Mouse (Mus musculus) testis, postnatal 10 days (tissue): Measurements from ENCODE around the gene Kdelc2.
A peak's percentile ranks its signal among the peaks of the same experiment; 100 is the strongest.

Experiments
- DNase-seq: peaks from one replicate; pipeline ENCODE4 v3.0.0; 2021; ENCODE audit warnings: low spot score

Gene Kdelc2

GRCm38 (mm10) chr9:53387431-53387830 is 3.6 kb downstream of the Kdelc2 start:
- DNase-seq, result no peak

DNA sequence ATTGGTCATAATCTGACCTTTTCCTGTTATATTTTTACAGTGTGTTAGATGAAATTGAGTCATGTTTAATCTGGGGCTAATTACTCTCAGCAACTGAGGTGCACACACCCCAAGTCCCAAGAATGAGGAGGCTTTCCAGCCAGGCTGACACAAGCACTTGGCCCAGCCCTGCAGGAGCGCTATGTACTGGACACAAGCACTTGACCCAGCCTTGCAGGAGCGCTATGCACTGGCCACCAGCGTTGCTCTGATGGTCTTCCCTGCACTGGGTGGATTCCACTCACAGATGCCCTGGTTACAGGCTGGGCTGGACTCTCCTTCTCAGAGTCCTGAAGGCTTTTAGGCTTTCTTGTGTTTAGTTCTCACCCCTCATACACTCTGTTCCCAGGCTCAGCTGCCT is 5.3 kb downstream of the Kdelc2 start:
- DNase-seq, result no peak

DNA sequence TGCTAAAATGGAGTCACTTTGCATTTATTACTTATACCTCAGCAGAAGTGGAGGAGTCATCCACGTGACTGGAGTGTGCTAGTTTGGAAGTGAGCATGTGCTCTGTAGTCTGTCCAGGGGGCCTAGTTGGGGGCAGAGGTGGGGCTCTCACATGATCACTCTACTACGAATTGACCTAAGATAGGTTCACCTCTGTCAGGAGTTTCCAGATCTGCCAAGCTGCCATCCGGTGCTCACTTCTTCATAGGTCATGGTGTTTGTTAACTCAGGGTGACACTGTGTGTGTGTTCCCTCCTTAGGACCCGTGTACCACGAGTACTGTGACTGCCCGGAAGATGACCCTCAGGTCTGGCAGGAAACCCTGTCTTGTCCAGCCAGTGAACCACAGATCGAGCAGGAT is 6.3 kb downstream of the Kdelc2 start:
- DNase-seq, result no peak

GRCm38 (mm10) chr9:53397685-53398387 is 14.0 kb downstream of the Kdelc2 start:
- DNase-seq, result no peak

GRCm38 (mm10) chr9:53398388-53398700 is 14.5 kb downstream of the Kdelc2 start:
- DNase-seq, result peak; percentile 81

GRCm38 (mm10) chr9:53399537-53399936 is 15.7 kb downstream of the Kdelc2 start:
- no peak for DNase-seq

GRCm38 (mm10) chr9:53400696-53401095 is 16.9 kb downstream of the Kdelc2 start:
- DNase-seq, result no peak

DNA sequence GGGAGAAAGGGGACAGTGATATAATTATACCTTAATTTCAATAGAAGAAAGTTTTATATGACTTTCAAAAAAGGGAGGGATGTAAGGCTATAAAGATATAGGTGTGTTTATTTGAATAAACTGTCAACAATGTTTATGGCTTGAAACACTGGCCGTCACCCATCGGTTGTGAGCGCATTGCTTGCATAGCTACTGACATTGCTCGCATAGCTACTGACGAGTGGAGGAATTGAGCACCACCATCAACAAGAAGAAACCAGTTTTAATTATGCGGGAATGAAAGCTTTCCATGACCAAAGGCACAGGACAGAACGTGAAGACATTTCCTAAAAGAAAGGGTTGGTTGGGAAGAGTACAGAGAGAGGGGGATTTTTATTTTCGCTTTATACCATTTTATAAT is 17.3 kb downstream of the Kdelc2 start:
- no peak for DNase-seq

DNA sequence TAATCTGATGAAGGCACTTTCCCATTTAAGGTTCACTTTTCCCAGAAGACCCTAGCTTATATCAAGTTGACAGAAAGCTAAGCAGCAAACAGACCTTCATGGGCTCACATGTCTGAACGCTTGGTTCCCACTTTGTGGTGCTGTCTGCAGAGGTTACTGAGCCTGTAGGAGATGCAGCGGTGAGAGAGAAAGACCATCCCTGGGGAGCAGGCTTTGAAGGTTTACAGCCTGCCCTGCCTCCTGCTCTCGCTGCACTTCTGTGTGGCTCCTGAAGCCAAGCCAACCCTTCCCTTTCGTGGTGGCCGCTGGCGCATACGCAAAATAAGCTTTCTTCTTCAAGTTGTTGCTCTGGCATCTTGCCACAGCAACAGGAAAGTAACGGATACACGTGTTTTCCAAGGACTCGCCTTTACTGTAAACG is 18.5 kb downstream of the Kdelc2 start, which contains the start of gene 4930550C14Rik:
Gene 4930550C14Rik, plus strand, starts transcription at position 35 of the 421 bp plus-strand sequence.
- DNase-seq, result peak; percentile 72

DNA sequence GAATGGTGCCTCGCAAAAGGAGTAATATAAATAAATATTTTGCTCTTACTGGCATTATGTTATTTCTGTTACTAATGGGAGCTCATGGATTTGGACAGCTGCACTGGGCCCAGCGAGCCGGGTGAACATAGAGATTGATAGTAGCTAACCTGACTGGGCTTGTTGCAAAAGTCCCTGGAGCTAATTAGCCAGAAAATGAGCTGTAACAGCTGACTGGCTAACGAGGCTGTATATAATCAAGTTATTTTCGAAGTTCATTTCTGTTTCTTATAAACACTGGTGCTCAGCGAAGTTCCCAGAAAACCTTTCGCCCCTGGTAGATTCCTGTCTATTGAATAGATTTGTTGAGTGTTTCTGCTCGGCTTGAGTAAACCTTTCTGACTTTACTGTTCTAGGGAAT is 19.2 kb downstream of the Kdelc2 start:
- no peak for DNase-seq

DNA sequence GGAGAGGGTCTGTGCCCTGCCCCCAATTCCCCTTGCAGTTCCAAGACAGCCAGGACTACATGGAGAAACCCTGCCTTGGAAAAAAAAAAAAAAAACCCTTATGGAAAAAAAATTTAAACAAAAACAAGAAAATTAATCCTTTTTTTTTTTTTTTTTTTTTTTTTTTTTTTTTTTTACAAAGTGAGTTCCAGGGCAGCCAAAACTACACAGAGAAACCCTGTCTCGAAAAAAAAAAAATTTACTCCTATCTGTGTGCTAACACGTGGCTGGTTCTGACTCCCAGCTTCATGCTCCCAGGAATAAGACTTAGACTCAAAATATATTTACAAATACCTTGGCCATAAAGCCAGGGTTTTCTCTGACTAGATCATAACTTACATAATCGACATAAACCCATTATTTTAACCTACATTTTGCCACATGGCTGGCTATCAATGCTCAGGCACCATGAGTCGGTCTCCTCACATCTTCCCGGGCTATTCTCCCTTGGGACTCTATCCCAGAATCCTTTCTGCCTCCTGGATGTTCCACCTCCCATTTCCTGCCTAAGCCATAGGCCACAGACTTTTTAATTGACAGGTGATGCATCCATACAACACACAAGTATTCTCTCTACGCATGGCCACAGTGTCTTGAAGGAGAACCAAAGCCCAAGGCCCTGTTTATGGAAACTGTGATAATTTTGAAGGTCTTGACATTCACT is 20.4 kb downstream of the Kdelc2 start:
- no peak for DNase-seq

DNA sequence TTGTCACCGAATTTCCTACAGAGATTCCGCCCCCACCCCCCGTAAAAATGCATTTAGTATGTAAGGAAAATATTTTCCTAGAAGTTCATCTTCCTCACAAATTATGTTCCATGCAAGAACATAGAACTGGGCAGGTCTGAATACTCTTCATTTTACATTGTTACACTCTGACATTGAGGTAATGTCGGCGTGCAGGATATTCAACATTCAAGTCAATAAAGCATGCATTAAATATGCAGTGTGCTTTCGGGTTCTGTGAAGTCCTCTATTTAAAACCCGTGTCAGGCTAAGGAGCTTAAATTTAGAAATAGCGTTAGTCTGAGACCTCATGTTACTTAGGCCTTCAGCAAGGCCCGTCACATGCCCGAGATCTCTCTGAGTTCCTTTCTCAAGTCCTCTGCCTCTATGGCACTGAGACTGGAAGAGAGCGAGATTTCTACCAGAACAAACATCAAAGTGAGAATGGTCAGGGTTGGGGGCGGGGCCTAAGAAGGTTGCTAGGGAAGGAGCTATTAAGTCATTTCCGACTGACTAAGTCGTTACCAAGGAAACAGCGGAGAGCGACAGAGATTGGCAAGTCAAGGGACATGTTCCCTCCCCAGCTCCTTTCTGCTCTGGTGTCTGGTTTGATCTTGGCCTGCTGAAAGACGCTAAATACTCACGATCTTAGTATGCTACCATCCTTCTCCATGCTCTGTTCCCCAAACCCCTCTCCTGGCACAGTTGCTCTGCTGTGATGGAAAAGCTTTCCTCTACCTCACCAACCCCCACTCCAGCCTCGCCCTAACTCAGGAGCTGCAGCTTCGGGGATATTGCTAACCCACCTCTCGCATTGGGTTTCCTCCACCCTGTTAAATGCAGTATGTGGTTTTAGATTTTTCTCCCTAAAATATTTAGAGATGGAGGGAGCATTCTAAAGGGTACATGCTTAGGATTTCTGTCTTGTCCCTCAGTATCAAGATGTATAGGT is 21.2 kb downstream of the Kdelc2 start:
- DNase-seq, result peak; percentile 87

DNA sequence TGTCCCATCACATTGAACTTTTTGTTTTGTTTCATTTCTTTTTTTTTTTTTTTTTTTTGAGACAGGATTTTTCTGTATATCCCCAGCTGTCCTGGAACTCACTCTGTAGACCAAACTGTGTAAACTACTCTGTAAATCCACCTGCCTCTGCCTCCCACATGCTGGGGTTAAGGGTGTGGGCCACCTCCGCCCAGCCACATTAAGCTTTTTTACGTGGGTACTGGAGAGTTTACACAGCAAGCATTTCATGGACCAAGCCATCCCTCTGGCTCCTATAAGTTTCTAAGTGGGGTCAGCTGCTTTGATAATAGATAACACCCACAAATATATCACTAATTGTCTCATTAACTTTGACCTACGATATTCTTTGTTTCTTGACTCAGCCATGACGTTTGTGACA is 24.7 kb downstream of the Kdelc2 start:
- no peak for DNase-seq

GRCm38 (mm10) chr9:53408953-53409361 is 25.1 kb downstream of the Kdelc2 start:
- no peak for DNase-seq

GRCm38 (mm10) chr9:53409427-53409826 is 25.6 kb downstream of the Kdelc2 start:
- DNase-seq, result no peak

GRCm38 (mm10) chr9:53422133-53422896 is 38.5 kb downstream of the Kdelc2 start:
- no peak for DNase-seq

DNA sequence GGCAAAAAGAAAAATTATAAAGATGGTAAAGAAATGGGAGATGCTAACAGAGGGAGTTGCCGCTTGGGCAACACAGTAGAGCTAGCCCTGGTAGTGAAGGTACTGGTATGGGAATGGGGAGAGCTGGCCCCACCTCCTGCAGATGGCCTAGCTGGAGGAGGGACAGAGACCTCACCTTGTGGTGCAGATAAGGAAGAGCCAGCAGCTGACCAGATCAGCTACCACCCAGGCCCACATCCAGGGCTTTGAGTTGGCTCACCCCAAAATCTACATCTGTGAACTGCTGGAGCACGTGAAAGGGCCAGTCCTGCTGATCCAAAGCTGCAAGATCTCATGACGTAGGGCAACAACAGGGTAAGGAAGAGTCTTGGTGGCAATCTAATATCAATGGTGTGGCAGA is 42.9 kb downstream of the Kdelc2 start:
- DNase-seq, result no peak

DNA sequence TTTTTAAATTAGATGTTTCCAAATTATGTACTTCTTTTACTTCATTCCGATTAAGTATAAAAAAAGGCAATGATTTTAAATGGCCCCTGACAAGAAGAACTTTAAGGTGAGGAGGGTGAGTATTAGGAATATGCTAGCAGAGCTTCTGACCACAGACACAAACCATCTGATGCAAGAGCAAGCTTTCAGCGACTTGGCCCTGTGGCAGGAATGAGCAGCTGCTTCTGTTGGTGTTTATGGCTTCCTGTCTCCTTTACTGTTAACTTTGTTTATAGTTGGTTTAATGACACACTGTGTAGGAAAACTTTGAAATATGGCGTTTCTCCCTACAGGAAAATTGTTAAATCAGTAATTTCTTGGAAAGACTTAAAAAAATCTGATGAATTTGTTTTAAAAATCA is 43.8 kb downstream of the Kdelc2 start:
- no peak for DNase-seq

DNA sequence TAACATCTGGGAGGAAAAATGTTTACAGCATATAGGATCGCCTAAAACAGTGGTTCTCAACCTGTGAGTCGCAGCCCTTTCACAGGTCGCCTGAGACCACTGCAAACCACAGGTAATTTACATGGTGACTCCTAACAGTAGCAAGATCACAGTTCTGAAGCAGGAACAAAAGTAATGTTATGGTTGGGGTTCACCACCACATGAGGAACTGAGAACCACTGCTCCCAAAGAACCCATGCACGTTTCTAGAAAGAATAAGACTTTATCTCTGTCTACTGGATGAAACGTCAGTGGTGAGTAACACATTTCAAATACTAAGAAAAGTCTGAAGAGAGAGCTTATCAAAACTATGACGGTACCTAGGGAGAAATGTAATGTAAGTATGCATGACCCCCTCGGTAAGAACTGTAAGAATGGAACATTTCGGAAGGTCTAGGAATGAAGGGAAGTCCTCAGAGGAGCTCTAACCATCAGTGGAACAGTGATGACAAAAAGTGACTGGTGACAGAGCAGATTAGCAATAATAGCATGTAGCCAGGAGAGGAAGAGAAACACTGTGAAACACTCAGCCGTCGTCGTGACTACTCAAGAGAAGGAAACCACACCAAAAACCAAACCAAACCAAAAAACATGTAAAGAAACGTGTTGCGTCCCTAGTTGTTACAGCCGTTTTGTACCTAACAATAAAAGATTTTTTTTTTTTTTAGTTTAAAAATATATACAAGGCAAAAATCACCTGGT is 52.2 kb downstream of the Kdelc2 start:
- no peak for DNase-seq

- DNase-seq, result no peak
Measured at GRCm38 (mm10) chr9:53450609-53451008, 66.8 kb downstream of the Kdelc2 start.
